Mouse (Mus musculus) megakaryocyte, adult 5-6 weeks (primary cell): ENCODE data around the gene Cdc42se1. TPM values are rescaled to one million over a fixed set of nuclear protein-coding genes. Genes with fewer than 3 reads are reported as not detected.

Experiments
- ATAC-seq: 2 replicates; pipeline ENCODE4 v1.8.0; 2016; ENCODE audit warnings: mild to moderate bottlenecking, inconsistent platforms; ENCODE audit not compliant: poor library complexity, severe bottlenecking
- total RNA-seq, 2 experiments: library from RNA; stranded (forward) in 1 of 2; stranded (reverse) in 1 of 2; fragments of 153-499, 151-499 nt in 1 of 2; fragments of 221-1000, 200-1000 nt in 1 of 2; gene quantifications; 2 replicates each; pipeline versions ENCODE4 v1.2.3 to v1.2.4; 2015 to 2017

Gene Cdc42se1
- total RNA-seq, 2 experiments from 2014 or later = 142 to 151 TPM

GRCm38 (mm10) chr3:95247660-95248336 is 19.3 kb downstream of the Cdc42se1 start:
- no peak for ATAC-seq

GRCm38 (mm10) chr3:95250361-95250760 is 21.8 kb downstream of the Cdc42se1 start:
- no peak for ATAC-seq

- no peak for ATAC-seq
Observed at GRCm38 (mm10) chr3:95250783-95251424, 22.4 kb downstream of the Cdc42se1 start, which contains the start of gene Bnipl. TSS of gene Bnipl (minus strand) at chr3:95251193.

- no peak for ATAC-seq
Observed at GRCm38 (mm10) chr3:95256931-95257330, 28.4 kb downstream of the Cdc42se1 start.

- no peak for ATAC-seq
Observed at GRCm38 (mm10) chr3:95261975-95262374, 33.4 kb downstream of the Cdc42se1 start.

GRCm38 (mm10) chr3:95263089-95263739 is 34.7 kb downstream of the Cdc42se1 start:
- ATAC-seq = peak; percentile 99

GRCm38 (mm10) chr3:95264724-95265123 is 36.2 kb downstream of the Cdc42se1 start:
- no peak for ATAC-seq

GRCm38 (mm10) chr3:95266052-95266451 is 37.5 kb downstream of the Cdc42se1 start:
- no peak for ATAC-seq

- ATAC-seq = no peak
Observed at GRCm38 (mm10) chr3:95267855-95268254, 39.3 kb downstream of the Cdc42se1 start.

- ATAC-seq = no peak
Observed at GRCm38 (mm10) chr3:95269789-95270188, 41.3 kb downstream of the Cdc42se1 start.

- no peak for ATAC-seq
Observed at GRCm38 (mm10) chr3:95270766-95271364, 42.3 kb downstream of the Cdc42se1 start.

- no peak for ATAC-seq
Observed at GRCm38 (mm10) chr3:95273471-95273870, 44.9 kb downstream of the Cdc42se1 start.

GRCm38 (mm10) chr3:95274453-95274852 is 45.9 kb downstream of the Cdc42se1 start:
- ATAC-seq = no peak

GRCm38 (mm10) chr3:95275161-95275560 is 46.6 kb downstream of the Cdc42se1 start:
- no peak for ATAC-seq

GRCm38 (mm10) chr3:95276428-95276934 is 47.9 kb downstream of the Cdc42se1 start:
- no peak for ATAC-seq

- no peak for ATAC-seq
Observed at GRCm38 (mm10) chr3:95277149-95277551, 48.6 kb downstream of the Cdc42se1 start.

- no peak for ATAC-seq
Observed at GRCm38 (mm10) chr3:95280747-95281146, 52.2 kb downstream of the Cdc42se1 start.

- peak; percentile 80 for ATAC-seq
Observed at GRCm38 (mm10) chr3:95281216-95282126, 52.9 kb downstream of the Cdc42se1 start, which contains the start of the genes Mindy1 and Prune1. TSS of gene Mindy1 (plus strand) at chr3:95281345. TSS of gene Prune1 (minus strand) at chr3:95282076.

GRCm38 (mm10) chr3:95282381-95282864 is 53.9 kb downstream of the Cdc42se1 start:
- ATAC-seq = peak; percentile 61
